Mouse (Mus musculus): ENCODE measurements around the gene Adamts14.

DNA sequence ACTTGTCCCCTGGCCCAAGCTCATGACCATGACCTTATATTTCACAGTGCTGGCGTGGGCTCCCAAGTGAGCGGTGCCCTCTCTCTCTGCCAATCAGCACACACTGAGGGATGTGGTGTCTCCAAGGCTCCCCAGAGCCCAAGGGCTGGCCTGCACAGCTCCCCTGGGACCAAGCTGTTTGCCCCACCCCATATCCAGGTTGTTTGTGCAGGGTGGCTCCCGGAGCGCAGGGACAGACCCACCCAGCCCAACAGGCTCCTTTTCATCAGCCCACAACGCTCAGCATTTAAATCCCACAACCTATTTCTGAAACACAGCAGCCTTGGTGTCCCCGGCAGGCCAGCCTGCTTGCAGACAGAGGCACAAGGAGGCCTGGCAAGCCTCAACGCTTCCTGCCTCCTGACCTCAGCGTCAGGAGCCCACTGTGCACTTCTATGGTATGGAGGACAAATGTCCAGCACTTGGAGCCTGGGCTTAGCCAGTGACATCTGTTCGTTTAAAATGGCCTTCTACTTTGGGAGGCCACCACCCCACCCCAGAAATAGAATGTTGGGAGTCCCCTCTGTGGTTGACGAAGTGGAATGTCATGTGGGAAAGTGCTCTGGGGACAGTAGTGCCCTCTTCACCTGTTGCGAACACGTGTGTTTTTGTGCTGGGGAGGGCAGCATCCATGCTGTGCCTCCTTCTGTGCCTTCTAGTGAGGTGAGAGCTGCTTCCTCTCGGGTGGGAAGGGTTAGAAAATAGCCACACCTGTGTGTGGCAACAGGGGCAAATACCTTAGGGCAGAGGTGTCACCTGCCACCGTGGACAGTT lies 32.9 kb downstream of the Adamts14 start:
- TF ChIP-seq CTCF (IDR thresholded peaks at IDR 0.05; ENCODE audit: borderline replicate concordance, insufficient read depth, low read depth, low read length) (no peak), POLR2A (IDR thresholded peaks at IDR 0.05; ENCODE audit: borderline replicate concordance, insufficient read depth, low read length) (no peak)

Measured in cerebellum, adult 2 months (tissue).